Mouse (Mus musculus) E14TG2a.4 (cell line): ENCODE results near the gene Mapk8.

Source experiments
- CTCF ChIP-seq: conservative IDR thresholded peaks from 2 replicates; pipeline ENCODE4 v1.5.1; 2014; ENCODE audit warnings: low read length
- NANOG ChIP-seq: IDR thresholded peaks from 2 replicates; pipeline ENCODE4 v1.6.1; 2014; ENCODE audit warnings: borderline replicate concordance, low read length, mixed read lengths

- no peak for TF ChIP-seq CTCF
- TF ChIP-seq NANOG = no peak
Observed at GRCm38 (mm10) chr14:33398065-33398860, 48.7 kb downstream of the Mapk8 start.
